Mouse (Mus musculus): ENCODE data around the gene Itgb3bp.

GRCm38 (mm10) chr4:99715783-99716416 lies 213.7 kb downstream of the Itgb3bp start:
- no peak for TF ChIP-seq MAX (IDR thresholded peaks at IDR 0.05; ENCODE audit: low read depth)
- no peak for TF ChIP-seq REST (IDR thresholded peaks at IDR 0.05; ENCODE audit: insufficient read depth, insufficient read length)
- TF ChIP-seq MYOG (IDR thresholded peaks at IDR 0.05; ENCODE audit: control insufficient read depth in 1 of 3, insufficient read depth in 1 of 3, insufficient read length in 2 of 3, low read depth in 2 of 3) = no peak
- no peak for TF ChIP-seq POLR2A (IDR thresholded peaks at IDR 0.05; ENCODE audit: insufficient read length, low read depth)
- no peak for TF ChIP-seq SRF (IDR thresholded peaks at IDR 0.05; ENCODE audit: control insufficient read depth, insufficient read length, low read depth)
- no peak for TF ChIP-seq MYOD1 (IDR thresholded peaks at IDR 0.05; ENCODE audit: control insufficient read depth in 1 of 3, insufficient read length in 2 of 3, low read depth in 2 of 3)
- TF ChIP-seq TCF3 (IDR thresholded peaks at IDR 0.05; ENCODE audit: insufficient read length, low read depth) = no peak
- no peak for TF ChIP-seq USF1 (IDR thresholded peaks at IDR 0.05; ENCODE audit: low read depth)
- TF ChIP-seq POLR2AphosphoS2 (IDR thresholded peaks at IDR 0.05; ENCODE audit: insufficient read length, low read depth) = no peak
- TF ChIP-seq TCF12 (IDR thresholded peaks at IDR 0.05; ENCODE audit: insufficient read depth, poor library complexity, severe bottlenecking) = no peak
- TF ChIP-seq CEBPB (IDR thresholded peaks at IDR 0.05; ENCODE audit: insufficient read depth, poor library complexity, severe bottlenecking) = no peak

Measured in myocyte (in vitro differentiated cells).